Mouse (Mus musculus) liver, embryonic 14.5 days (tissue): Measurements from ENCODE around the gene Plppr4. TPM values are rescaled to one million over a fixed set of nuclear protein-coding genes. Genes with fewer than 3 reads are reported as not detected.

Experiments
- ATAC-seq: fragments of 200-750 bp; cut with Nextera tagmentation; 2 replicates; pipeline ENCODE4 v1.8.0; 2017; ENCODE audit warnings: moderate number of reproducible peaks, mild to moderate bottlenecking, moderate library complexity; ENCODE audit not compliant: insufficient read depth
- DNase-seq, 3 experiments: peaks; one replicate each; pipeline ENCODE4 v3.0.0-alpha.2; 2012 to 2013; ENCODE audit warnings: low read depth in 3 of 3, low spot score in 3 of 3
- H3K27ac ChIP-seq: fragments of 300-500 bp; sonication (generic); 2 replicates; pipeline ENCODE4 v1.5.1; 2014; ENCODE audit warnings: moderate library complexity, mild to moderate bottlenecking, control low read depth, inconsistent platforms
- H3K27me3 ChIP-seq: fragments of 300-500 bp; sonication (generic); 2 replicates; pipeline ENCODE4 v1.6.1; 2014; ENCODE audit warnings: mild to moderate bottlenecking, low read length, moderate library complexity; ENCODE audit not compliant: control insufficient read depth, insufficient read depth
- H3K36me3 ChIP-seq: fragments of 300-500 bp; sonication (generic); replicated peaks from 2 replicates; pipeline ENCODE4 v1.6.1; 2014; ENCODE audit warnings: low read depth; ENCODE audit not compliant: control insufficient read depth, insufficient read depth
- H3K4me1 ChIP-seq, 2 experiments: fragments of 200-500 bp in 1 of 2; fragments of 300-500 bp in 1 of 2; sonication (generic) in 1 of 2; replicated peaks; 2 replicates each; pipeline ENCODE4 v1.6.1; 2012 to 2014; ENCODE audit warnings: antibody characterized with exemption in 1 of 2, inconsistent platforms in 1 of 2, low read length in 1 of 2; ENCODE audit not compliant: control insufficient read depth in 2 of 2, insufficient read depth in 2 of 2
- H3K4me2 ChIP-seq: fragments of 300-500 bp; sonication (generic); 2 replicates; pipeline ENCODE4 v1.6.1; 2014; ENCODE audit warnings: low read depth, mild to moderate bottlenecking, control low read depth, moderate library complexity
- H3K4me3 ChIP-seq, 2 experiments: fragments of 200-500 bp in 1 of 2; fragments of 300-500 bp in 1 of 2; sonication (generic) in 1 of 2; 2 replicates each; pipeline ENCODE4 v1.5.1; 2012 to 2014; ENCODE audit warnings: low read depth in 2 of 2, low read length in 2 of 2, mild to moderate bottlenecking in 2 of 2, control low read depth in 1 of 2, inconsistent platforms in 1 of 2, moderate library complexity in 1 of 2; ENCODE audit not compliant: insufficient read depth in 1 of 2
- H3K9ac ChIP-seq: fragments of 300-500 bp; sonication (generic); replicated peaks from 2 replicates; pipeline ENCODE4 v1.6.1; 2014; ENCODE audit warnings: mild to moderate bottlenecking, control low read depth, moderate library complexity
- H3K9me3 ChIP-seq: fragments of 300-500 bp; sonication (generic); 2 replicates; pipeline ENCODE4 v1.6.1; 2016; ENCODE audit warnings: low read length, mixed read lengths; ENCODE audit not compliant: control insufficient read depth
- CTCF ChIP-seq: IDR thresholded peaks from 2 replicates; pipeline ENCODE4 v1.5.1; 2016; ENCODE audit warnings: antibody characterized with exemption, low read depth, control low read depth
- EP300 ChIP-seq: IDR thresholded peaks from 2 replicates; pipeline ENCODE4 v1.6.1; 2016; ENCODE audit warnings: antibody characterized with exemption, low read depth
- WGBS: fragments of 180-500 bp; shearing (Covaris S2); extraction: QIAGEN DNeasy Blood & Tissue Kit; methylation state at CpG from one replicate; pipeline ENCODE4 v1.1.7; 2014; ENCODE audit not compliant: insufficient replicate concordance; 5-methylcytosine and 5-hydroxymethylcytosine counted together
- polyA plus RNA-seq, 2 experiments: library from polyadenylated mRNA; depleted of rRNA in 1 of 2; stranded (reverse) in 1 of 2; unstranded in 1 of 2; fragments of >200 nt; fragmentation: Nextera tagmentation in 1 of 2; extraction: Ambion mirVana in 1 of 2; gene quantifications; 2 replicates each; pipeline versions ENCODE4 v1.2.1 to v1.2.3; 2012 to 2014

The Plppr4 gene
- polyA plus RNA-seq, 2 experiments, result 0.01 TPM; not detected in 1

GRCm38 (mm10) chr3:117358981-117359628 lies 1.6 kb downstream of the Plppr4 start:
- ATAC-seq, result no peak
- DNase-seq, result no peak
- H3K9ac ChIP-seq, result no peak overlapping the region
- H3K27me3 ChIP-seq, result peaks cover 7% of the 10 kb centered on the region; the same call in 1 of the 2 replicates
- WGBS, result 60% methylated on average over 5 of the region's 5 CpGs
- H3K4me2 ChIP-seq, result no peak overlapping the region
- H3K9me3 ChIP-seq, result no peaks in the 10 kb centered on the region
- no peaks in the 10 kb centered on the region for H3K36me3 ChIP-seq
- no peaks in the 10 kb centered on the region for H3K4me1 ChIP-seq
- no peak overlapping the region for H3K27ac ChIP-seq
- H3K4me3 ChIP-seq, result no peak overlapping the region
- TF ChIP-seq EP300 (no peak), CTCF (no peak)

GRCm38 (mm10) chr3:117357367-117357766 lies 3.3 kb downstream of the Plppr4 start:
- DNase-seq (no peak), ATAC-seq (no peak)
- Histone ChIP-seq H3K4me3 (no peak overlapping the region), H3K4me2 (no peak overlapping the region), H3K4me1 (no peaks in the 10 kb centered on the region), H3K27me3 (peaks cover 7% of the 10 kb centered on the region; the same call in 1 of the 2 replicates), H3K9ac (no peak overlapping the region), H3K9me3 (no peaks in the 10 kb centered on the region), H3K36me3 (no peaks in the 10 kb centered on the region), H3K27ac (no peak overlapping the region)
- TF ChIP-seq EP300 (no peak), CTCF (no peak)
- WGBS, result 51% methylated on average over 3 of the region's 3 CpGs

- Histone ChIP-seq H3K36me3 (no peaks in the 10 kb centered on the region), H3K9ac (no peak overlapping the region), H3K9me3 (no peaks in the 10 kb centered on the region), H3K4me1 (no peaks in the 10 kb centered on the region), H3K27me3 (no peaks in the 10 kb centered on the region), H3K27ac (no peak overlapping the region), H3K4me2 (no peak overlapping the region), H3K4me3 (no peak overlapping the region)
- no peak for TF ChIP-seq CTCF
- no peak for TF ChIP-seq EP300
- DNase-seq (no peak), ATAC-seq (no peak)
- 42% methylated on average over 2 of the region's 2 CpGs for WGBS
Measured at GRCm38 (mm10) chr3:117353940-117354339, 6.7 kb downstream of the Plppr4 start.

GRCm38 (mm10) chr3:117346351-117346750 lies 14.3 kb downstream of the Plppr4 start:
- H3K4me1 ChIP-seq, result no peaks in the 10 kb centered on the region
- TF ChIP-seq CTCF (no peak), EP300 (no peak)
- no peak overlapping the region for H3K27ac ChIP-seq
- ATAC-seq, result no peak
- WGBS, result 59% methylated on average over 1 of the region's 1 CpGs
- H3K4me2 ChIP-seq, result no peak overlapping the region
- no peak overlapping the region for H3K4me3 ChIP-seq
- H3K27me3 ChIP-seq, result no peaks in the 10 kb centered on the region
- H3K9ac ChIP-seq, result no peak overlapping the region
- no peak for DNase-seq
- no peaks in the 10 kb centered on the region for H3K9me3 ChIP-seq
- no peaks in the 10 kb centered on the region for H3K36me3 ChIP-seq

GRCm38 (mm10) chr3:117331502-117331901 lies 29.2 kb downstream of the Plppr4 start:
- Histone ChIP-seq H3K4me2 (no peak overlapping the region), H3K9me3 (no peaks in the 10 kb centered on the region), H3K9ac (no peak overlapping the region), H3K27ac (no peak overlapping the region), H3K36me3 (no peaks in the 10 kb centered on the region), H3K4me3 (no peak overlapping the region), H3K27me3 (no peaks in the 10 kb centered on the region), H3K4me1 (no peaks in the 10 kb centered on the region)
- TF ChIP-seq CTCF, result no peak
- TF ChIP-seq EP300, result no peak
- 73% methylated on average over 10 of the region's 10 CpGs for WGBS
- ATAC-seq, result no peak
- DNase-seq, result no peak
